Mouse (Mus musculus) CD4-positive helper T cell, adult 2 months (primary cell): Measurements from ENCODE around the gene Dennd4a.
A peak's percentile ranks its signal among the peaks of the same experiment; 100 is the strongest.

Experiments
- DNase-seq: peaks from one replicate; pipeline ENCODE4 v3.0.0-alpha.2; 2012; ENCODE audit warnings: low read depth, missing footprints, low spot score

Dennd4a gene

GRCm38 (mm10) chr9:64810822-64811537, at the start of gene Dennd4a:
Dennd4a (plus strand) TSS chr9:64811340.
- peak; percentile 99 for DNase-seq

GRCm38 (mm10) chr9:64764824-64765223, 46.3 kb upstream of the Dennd4a start:
- no peak for DNase-seq

DNA sequence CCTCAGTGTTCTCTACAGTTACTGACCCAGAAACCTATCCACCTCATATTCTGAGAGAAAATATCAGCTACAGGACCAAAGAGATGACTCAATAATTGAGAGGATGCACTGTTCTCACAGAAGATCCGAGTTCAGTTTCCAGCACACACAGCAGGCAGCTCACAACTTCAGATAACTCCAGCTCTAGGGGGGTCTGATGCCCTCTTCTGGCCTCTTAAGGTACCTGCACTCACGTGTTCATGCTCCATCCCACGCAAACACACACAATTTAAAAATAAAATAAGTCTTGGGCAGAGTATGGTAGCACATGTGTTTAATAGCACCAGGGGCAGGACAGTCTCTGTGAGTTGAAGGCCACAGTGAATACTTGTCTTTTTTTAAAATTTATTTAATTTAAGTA, 45.0 kb upstream of the Dennd4a start:
- DNase-seq, result no peak

- no peak for DNase-seq
These were observed 43.3 kb upstream of the Dennd4a start for GRCm38 (mm10) chr9:64767796-64768195.

DNA sequence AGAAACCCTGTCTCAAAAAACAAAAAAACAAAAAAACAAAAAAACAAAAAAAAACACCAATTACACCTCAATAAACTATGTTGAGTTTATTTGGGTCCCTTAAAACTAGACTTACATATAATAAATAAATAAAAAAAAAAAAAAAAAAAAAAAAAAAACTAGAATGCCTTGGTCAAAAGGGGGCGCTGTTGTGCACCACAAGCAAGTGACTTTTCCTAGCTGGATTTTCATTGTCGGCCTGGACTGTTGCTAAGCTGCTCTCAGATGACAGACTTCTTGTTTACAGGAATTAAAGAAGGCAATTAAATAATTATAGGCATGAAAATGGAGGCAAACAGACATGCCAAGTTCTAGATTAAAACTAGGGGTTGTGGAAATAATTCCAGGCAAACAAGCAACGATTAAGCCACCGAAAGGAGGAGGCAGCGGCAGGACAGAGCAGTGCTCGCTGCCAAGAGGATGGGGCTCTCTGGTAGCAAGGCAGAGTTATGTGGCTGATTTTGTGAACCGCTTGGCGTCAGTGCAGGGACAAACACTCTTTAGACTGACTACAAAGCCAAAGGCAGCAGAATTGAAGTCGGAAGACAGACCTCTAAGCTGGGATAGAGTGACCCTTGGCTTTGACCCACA, 42.0 kb upstream of the Dennd4a start:
- DNase-seq, result peak; percentile 29

GRCm38 (mm10) chr9:64769911-64770310, 41.2 kb upstream of the Dennd4a start:
- no peak for DNase-seq

DNA sequence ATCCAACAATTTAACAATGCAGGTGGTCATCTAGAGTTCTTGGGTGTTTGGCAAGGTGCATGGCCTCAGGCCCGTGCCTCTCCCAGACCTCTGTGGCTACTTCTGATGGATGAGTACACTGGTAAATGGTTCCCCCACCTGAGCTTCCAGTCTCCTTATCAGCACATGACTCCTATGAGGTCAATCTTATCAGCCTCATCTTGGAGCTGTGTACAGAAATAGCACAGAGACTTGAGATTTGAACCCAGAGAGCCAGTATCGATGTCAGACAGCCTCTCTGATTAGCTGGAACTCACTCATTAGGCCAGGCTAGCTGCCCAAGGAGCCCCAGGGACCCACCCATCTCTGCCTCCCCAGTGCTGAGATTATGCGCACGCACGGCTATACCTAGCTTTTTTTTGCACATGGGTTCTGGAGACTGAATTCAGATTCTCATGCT, 40.7 kb upstream of the Dennd4a start:
- no peak for DNase-seq

DNA sequence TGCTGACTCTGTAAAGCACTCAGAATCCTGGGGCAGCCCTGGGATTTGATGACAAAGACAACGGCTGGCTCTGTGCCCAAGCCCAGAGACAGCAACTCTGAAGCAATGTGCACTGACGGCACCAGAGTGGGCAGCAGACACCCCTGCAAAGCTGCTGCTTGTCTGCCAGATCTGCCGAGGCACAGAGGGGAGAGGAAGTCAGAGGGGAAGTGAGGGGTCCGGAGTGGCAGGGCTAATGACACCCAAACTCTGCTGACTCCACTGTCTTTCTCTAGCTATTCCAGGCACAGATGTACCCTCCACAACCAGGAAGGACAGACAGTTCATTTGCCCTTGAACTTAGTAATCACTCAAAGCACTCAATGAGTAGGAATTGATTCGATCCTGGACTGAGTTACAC, 39.9 kb upstream of the Dennd4a start:
- DNase-seq, result no peak

DNA sequence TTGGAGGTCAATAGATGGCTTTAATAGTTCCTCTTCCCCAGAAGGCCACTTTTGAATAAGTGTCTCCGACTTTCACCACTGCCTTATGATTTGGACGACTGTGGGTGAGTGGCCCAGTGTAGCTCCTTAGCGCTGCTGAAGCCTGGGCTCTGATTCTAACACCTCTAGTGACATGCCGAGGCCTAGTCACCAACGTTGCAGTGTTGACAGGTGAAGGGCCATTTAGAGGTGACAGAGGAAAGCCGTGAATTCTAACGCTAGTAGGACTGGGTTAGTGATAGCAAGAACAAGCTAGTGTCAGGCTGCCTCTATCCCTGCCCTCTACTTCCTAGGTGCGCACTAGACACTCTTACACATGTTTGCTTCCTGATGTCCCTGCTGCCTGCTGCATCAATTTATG, 37.9 kb upstream of the Dennd4a start:
- DNase-seq, result no peak

- no peak for DNase-seq
These were observed 37.2 kb upstream of the Dennd4a start for GRCm38 (mm10) chr9:64773936-64774335.

DNA sequence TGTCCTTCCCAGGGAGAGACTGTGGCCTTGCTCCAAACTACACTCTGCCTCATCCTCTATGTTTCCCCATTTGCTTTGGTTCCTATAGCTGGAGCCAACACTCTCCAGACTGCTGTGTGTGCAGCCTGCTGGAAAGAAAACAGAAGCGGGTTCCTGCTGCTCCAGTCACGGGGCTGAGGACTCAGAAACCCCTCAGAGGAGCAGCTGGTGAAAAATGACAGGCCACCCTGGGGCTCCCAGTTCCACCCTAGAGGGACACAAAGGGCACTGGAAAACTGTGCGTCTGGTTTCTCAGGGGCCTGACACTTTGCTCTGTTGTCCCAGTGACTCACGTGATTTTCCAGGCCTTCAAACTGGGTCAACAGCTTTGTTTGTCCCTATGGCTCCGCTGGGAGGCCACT, 36.7 kb upstream of the Dennd4a start:
- no peak for DNase-seq

DNA sequence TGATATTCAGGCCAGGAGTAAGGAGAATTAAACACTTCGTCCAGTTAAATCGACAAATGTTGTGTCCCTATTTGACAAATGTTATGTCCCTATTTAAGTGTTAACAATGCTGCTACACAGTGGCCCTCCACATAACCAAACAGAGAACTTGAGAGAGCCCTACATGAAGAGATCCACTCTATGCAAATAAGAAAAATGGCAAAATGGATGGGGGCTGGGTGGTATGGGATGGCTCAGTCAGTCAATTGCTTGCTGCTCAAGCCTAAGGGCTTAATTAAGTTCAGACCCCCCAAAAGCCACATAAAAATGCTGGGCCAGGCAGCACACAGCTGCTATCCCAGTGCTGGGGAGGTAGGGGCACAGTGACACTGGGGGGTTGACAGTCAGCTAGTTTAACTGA, 36.3 kb upstream of the Dennd4a start:
- no peak for DNase-seq

DNA sequence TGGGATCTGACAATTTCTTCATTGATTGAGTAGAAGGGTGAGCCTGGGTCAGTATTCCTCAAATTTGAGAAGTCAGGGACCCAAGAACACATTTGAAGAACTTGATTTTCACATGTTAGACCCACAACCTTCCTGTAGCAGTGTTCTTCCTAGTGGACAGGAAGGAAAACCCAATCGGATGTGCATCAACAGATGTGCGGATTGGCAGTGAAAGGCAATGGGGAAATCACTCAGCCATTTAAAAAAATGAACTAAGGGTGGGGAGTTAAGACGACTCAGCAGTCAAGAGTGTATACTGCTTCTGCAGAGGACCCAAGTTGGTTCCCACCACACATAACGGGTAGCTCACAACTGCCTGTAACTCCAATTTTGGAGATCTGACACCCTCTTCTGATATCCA, 35.6 kb upstream of the Dennd4a start:
- DNase-seq, result no peak

DNA sequence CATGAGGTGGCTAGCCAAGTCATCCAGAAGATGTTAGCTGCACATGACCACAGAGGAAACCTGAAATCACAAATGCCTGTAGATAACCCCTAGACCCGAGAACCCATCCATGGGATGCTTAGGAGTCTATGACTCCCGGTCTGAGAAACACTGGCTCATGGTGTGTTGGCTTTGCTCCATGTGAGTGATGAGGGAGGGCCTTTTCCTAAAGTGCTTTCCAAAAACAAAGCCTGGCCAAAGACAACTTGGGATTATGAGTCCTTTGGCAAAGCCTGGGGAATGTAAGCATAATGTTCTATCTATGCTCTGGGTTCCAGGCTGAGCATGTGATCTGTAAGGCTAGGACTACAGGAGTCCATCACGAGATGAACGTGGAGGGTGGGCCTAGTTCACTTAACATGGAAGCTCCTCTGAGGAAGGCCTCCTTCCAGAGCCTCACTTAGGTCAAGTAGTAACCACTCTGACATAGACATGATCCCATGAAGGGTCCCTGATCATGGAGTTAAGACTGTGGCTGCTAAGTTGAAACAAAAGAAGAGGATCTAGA, 33.6 kb upstream of the Dennd4a start:
- no peak for DNase-seq

DNA sequence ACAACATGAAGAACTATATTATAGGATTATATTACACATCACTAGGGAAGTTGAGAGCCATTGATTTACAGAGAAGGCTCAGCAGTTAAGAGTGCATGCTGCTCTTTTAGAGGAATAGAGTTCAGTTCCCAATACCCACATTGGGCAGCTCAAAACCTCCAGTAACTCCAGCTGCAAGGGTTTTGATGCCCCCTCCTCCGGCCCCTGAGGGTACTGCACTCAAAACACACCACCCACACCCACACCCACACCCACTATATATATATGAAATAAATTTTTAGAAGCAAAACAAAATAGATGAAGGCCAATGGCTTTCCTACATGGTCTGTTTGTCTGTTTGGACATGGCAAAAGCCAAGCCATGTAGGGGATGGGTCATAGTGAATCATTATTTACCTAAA, 33.0 kb upstream of the Dennd4a start:
- DNase-seq, result no peak

- peak; percentile 80 for DNase-seq
These were observed 31.5 kb upstream of the Dennd4a start for GRCm38 (mm10) chr9:64779628-64780027.

GRCm38 (mm10) chr9:64783511-64783910, 27.6 kb upstream of the Dennd4a start:
- no peak for DNase-seq

GRCm38 (mm10) chr9:64784841-64785240, 26.3 kb upstream of the Dennd4a start:
- peak; percentile 80 for DNase-seq

DNA sequence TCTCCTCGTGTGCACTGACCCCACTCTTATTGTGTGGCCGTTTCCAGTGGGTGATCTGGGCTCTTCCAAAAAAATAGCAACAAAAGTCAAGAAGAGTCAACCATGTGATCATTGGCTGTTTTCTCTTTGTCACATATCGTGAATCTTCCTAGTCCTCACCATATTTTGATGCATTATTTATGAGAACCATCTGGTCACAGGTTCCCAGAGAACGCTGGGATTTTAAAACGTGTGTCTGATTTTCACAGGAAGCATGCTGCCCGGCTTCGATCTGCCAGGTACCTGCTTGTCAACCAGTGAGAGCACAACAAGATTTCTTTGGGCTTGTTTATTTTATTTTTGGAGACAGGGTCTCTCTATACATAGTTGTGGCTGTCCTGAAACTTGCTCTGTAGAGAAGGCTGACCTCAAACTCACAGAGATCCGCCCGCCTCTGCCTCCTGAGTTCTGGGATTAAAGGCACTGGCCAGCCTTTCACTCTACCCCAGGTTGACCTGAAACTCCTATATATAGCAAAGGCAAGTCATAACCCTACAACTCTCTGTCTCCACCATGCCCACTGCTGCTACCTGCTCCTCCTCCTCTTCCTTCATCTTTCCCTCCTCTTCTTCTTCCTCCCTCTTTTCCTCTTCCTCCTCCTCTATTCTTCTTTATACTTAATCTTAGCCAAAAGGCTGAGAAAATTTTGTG, 24.8 kb upstream of the Dennd4a start:
- no peak for DNase-seq

DNA sequence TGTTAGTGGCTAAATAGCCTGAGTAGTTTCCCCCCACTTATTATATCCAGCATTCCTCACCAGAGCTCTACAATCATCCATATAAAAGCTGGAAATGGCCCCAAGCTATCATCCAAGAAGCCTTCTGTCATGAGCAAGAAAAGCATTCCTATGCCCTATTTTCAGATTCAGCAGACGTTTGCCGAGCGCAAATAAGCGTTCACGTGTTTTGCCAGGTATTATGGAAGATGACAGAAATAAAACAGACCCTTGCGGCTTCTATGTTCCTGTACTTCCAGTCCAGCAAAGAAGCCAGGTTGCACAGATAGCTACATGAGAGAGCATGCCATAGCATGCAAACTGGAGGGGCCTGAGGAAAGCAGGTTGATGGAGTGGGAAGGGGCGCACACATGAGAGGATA, 23.1 kb upstream of the Dennd4a start:
- DNase-seq, result no peak

DNA sequence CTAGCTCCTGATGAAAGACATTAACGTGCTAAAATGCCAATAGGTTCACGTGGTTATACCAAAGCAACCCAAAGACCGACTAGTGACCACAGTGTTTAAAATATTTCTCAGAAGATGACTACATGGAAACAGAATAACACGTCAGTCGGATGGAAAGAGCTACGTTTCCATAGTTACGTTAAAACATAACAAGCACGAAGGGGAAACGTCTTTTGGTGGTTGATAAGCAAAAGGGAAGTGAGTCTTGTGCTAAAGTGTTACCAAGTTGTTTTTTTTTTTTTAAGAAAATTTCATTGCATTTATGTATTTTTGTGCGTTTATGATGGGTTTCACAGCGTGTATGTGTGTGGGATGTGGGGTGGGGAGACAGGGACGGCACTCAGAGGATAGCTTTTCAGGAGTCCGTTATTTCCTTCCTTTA, 21.8 kb upstream of the Dennd4a start:
- DNase-seq, result peak; percentile 93

GRCm38 (mm10) chr9:64789887-64790400, 21.2 kb upstream of the Dennd4a start:
- DNase-seq, result no peak
